Mouse (Mus musculus): ENCODE results near the gene Gid4. TPM values are rescaled to one million over a fixed set of nuclear protein-coding genes. Genes with fewer than 3 reads are reported as not detected.

Gene Gid4
- 20.0 and 33.4 TPM in 2 replicates for polyA plus RNA-seq (2014; fragmentation: Nextera tagmentation; extraction: Ambion mirVana)

GRCm38 (mm10) chr11:60416963-60417716, at the start of gene Gid4:
Gid4 (plus strand) TSS chr11:60417145.
- peak; percentile 97 for ATAC-seq (ENCODE audit: low FRiP score, low TSS enrichment)
- Histone ChIP-seq H3K27ac (ENCODE audit: low read depth, low read length) (peak within 1 kb of the TSS; percentile 85), H3K27me3 (ENCODE audit: control insufficient read depth, insufficient read depth, low read length) (no peaks in the 10 kb centered on the region), H3K36me3 (ENCODE audit: control insufficient read depth, insufficient read depth, low read length) (no peaks in the 10 kb centered on the region), H3K9me3 (ENCODE audit: control insufficient read depth, low read length) (no peaks in the 10 kb centered on the region), H3K9ac (ENCODE audit: low read depth, low read length) (peak within 1 kb of the TSS; percentile 95), H3K4me2 (replicated peaks; ENCODE audit: low read depth, low read length) (peak within 1 kb of the TSS; percentile 95), H3K4me1 (ENCODE audit: control insufficient read depth, insufficient read depth, low read length) (peaks cover 19% of the 10 kb centered on the region), H3K4me3 (ENCODE audit: low read length) (peak within 1 kb of the TSS; percentile 95)
- WGBS, result under 1% methylated on average over 73 of the region's 81 CpGs

DNA sequence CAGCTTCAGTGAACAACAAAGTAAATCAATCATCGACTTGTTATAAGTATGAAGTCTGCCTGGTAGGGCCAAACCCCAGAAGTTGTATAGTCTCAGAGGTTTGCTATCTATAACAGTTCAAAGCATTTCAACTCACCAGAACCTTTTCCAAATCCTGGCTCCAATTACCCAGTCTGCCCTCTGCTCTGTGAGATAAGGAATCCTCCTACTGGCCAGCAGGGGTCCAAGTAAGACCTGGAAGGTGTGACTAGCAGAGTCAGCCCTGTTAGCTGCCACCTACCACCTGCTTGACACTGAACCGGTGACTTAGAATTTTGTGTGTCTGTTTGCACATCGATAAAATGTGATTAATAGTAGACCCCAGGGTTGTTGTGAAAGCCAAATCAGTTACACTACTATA, 49.7 kb upstream of the Gid4 start:
- no peak overlapping the region for H3K4me3 ChIP-seq (ENCODE audit: low read length)
- H3K27ac ChIP-seq (ENCODE audit: low read depth, low read length), result no peak overlapping the region
- H3K27me3 ChIP-seq (ENCODE audit: control insufficient read depth, insufficient read depth, low read length), result no peaks in the 10 kb centered on the region
- no peak overlapping the region for H3K9ac ChIP-seq (ENCODE audit: low read depth, low read length)
- no peak for ATAC-seq (ENCODE audit: low FRiP score, low TSS enrichment)
- peaks cover 12% of the 10 kb centered on the region for H3K4me1 ChIP-seq (ENCODE audit: control insufficient read depth, insufficient read depth, low read length)
- no peak overlapping the region for H3K4me2 ChIP-seq (replicated peaks; ENCODE audit: low read depth, low read length)
- no peaks in the 10 kb centered on the region for H3K36me3 ChIP-seq (ENCODE audit: control insufficient read depth, insufficient read depth, low read length)
- 82% methylated on average over 3 of the region's 3 CpGs for WGBS
- no peaks in the 10 kb centered on the region for H3K9me3 ChIP-seq (ENCODE audit: control insufficient read depth, low read length)

GRCm38 (mm10) chr11:60368909-60369308, 48.0 kb upstream of the Gid4 start:
- Histone ChIP-seq H3K9ac (ENCODE audit: low read depth, low read length) (no peak overlapping the region; the same call in 1 of the 2 replicates), H3K4me1 (ENCODE audit: control insufficient read depth, insufficient read depth, low read length) (peaks cover 9% of the 10 kb centered on the region), H3K4me3 (ENCODE audit: low read length) (no peak overlapping the region), H3K4me2 (replicated peaks; ENCODE audit: low read depth, low read length) (no peak overlapping the region), H3K36me3 (ENCODE audit: control insufficient read depth, insufficient read depth, low read length) (no peaks in the 10 kb centered on the region), H3K9me3 (ENCODE audit: control insufficient read depth, low read length) (no peaks in the 10 kb centered on the region), H3K27me3 (ENCODE audit: control insufficient read depth, insufficient read depth, low read length) (no peaks in the 10 kb centered on the region), H3K27ac (ENCODE audit: low read depth, low read length) (no peak overlapping the region)
- WGBS, result 80% methylated on average over 4 of the region's 4 CpGs
- ATAC-seq (ENCODE audit: low FRiP score, low TSS enrichment), result no peak

DNA sequence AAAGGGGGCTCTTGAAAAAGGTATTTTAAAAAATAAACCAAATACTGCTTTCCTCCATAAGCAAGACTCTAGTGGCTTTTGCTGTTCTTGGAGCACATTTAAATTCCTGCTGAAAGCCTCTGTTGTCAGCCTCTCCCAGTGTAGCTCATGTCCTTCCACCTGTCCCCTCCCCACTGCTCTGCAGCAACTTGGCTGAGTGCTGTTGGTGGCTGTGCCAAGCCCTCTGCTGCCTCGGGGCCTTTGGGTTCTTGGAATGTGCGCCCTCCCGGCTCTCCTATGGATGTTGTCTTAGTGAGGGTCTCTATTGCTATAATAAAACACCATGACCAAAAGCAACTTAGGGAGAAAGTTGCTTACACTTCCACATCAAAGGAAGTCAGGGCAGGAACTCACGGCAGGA, 47.5 kb upstream of the Gid4 start:
- peaks cover 9% of the 10 kb centered on the region for H3K4me1 ChIP-seq (ENCODE audit: control insufficient read depth, insufficient read depth, low read length)
- no peaks in the 10 kb centered on the region for H3K27me3 ChIP-seq (ENCODE audit: control insufficient read depth, insufficient read depth, low read length)
- no peak overlapping the region for H3K27ac ChIP-seq (ENCODE audit: low read depth, low read length)
- no peak overlapping the region for H3K4me3 ChIP-seq (ENCODE audit: low read length)
- H3K36me3 ChIP-seq (ENCODE audit: control insufficient read depth, insufficient read depth, low read length), result no peaks in the 10 kb centered on the region
- no peak for ATAC-seq (ENCODE audit: low FRiP score, low TSS enrichment)
- whole genome bisulfite sequencing, result 27% methylated on average over 4 of the region's 4 CpGs
- no peak overlapping the region for H3K9ac ChIP-seq (ENCODE audit: low read depth, low read length)
- no peak overlapping the region for H3K4me2 ChIP-seq (replicated peaks; ENCODE audit: low read depth, low read length)
- no peaks in the 10 kb centered on the region for H3K9me3 ChIP-seq (ENCODE audit: control insufficient read depth, low read length)

DNA sequence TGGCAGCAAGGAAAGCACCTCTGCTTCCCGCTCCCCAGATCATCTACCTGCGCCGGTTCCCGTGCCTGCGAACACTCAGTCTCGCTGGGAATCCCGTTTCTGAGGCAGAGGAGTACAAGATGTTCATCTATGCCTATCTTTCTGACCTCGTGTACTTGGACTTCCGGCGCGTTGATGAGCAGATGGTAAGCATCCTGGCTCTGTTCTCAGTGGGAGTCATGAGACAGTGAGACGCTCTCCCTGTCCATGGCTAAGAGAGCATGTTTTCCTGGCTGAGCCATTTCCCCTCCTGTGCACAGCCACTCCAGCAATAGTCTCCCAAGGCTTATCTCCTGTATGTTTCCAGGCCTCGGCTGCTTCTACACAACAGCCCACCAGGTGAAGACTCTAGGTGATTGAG, 46.5 kb upstream of the Gid4 start:
- WGBS, result 88% methylated on average over 13 of the region's 13 CpGs

GRCm38 (mm10) chr11:60374481-60374880, 42.5 kb upstream of the Gid4 start:
- no peak overlapping the region for H3K4me3 ChIP-seq (ENCODE audit: low read length)
- H3K4me1 ChIP-seq (ENCODE audit: control insufficient read depth, insufficient read depth, low read length), result no peaks in the 10 kb centered on the region
- no peaks in the 10 kb centered on the region for H3K27me3 ChIP-seq (ENCODE audit: control insufficient read depth, insufficient read depth, low read length)
- WGBS, result 82% methylated on average over 6 of the region's 6 CpGs
- H3K36me3 ChIP-seq (ENCODE audit: control insufficient read depth, insufficient read depth, low read length), result no peaks in the 10 kb centered on the region
- H3K9ac ChIP-seq (ENCODE audit: low read depth, low read length), result no peak overlapping the region
- H3K4me2 ChIP-seq (replicated peaks; ENCODE audit: low read depth, low read length), result no peak overlapping the region
- no peak overlapping the region for H3K27ac ChIP-seq (ENCODE audit: low read depth, low read length)
- no peak for ATAC-seq (ENCODE audit: low FRiP score, low TSS enrichment)
- H3K9me3 ChIP-seq (ENCODE audit: control insufficient read depth, low read length), result no peaks in the 10 kb centered on the region

More for the DNA sequence above, 46.5 kb upstream of the Gid4 start:
- H3K27ac ChIP-seq (ENCODE audit: low read depth, low read length), result no peak overlapping the region
- H3K36me3 ChIP-seq (ENCODE audit: control insufficient read depth, insufficient read depth, low read length), result no peaks in the 10 kb centered on the region
- H3K4me1 ChIP-seq (ENCODE audit: control insufficient read depth, insufficient read depth, low read length), result peaks cover 9% of the 10 kb centered on the region
- H3K4me3 ChIP-seq (ENCODE audit: low read length), result no peak overlapping the region
- H3K4me2 ChIP-seq (replicated peaks; ENCODE audit: low read depth, low read length), result no peak overlapping the region
- no peaks in the 10 kb centered on the region for H3K27me3 ChIP-seq (ENCODE audit: control insufficient read depth, insufficient read depth, low read length)
- no peaks in the 10 kb centered on the region for H3K9me3 ChIP-seq (ENCODE audit: control insufficient read depth, low read length)
- no peak overlapping the region for H3K9ac ChIP-seq (ENCODE audit: low read depth, low read length)
- ATAC-seq (ENCODE audit: low FRiP score, low TSS enrichment), result no peak

GRCm38 (mm10) chr11:60383518-60383917, 33.4 kb upstream of the Gid4 start:
- no peak overlapping the region for H3K9ac ChIP-seq (ENCODE audit: low read depth, low read length)
- no peak overlapping the region for H3K4me3 ChIP-seq (ENCODE audit: low read length)
- no peaks in the 10 kb centered on the region for H3K27me3 ChIP-seq (ENCODE audit: control insufficient read depth, insufficient read depth, low read length)
- H3K27ac ChIP-seq (ENCODE audit: low read depth, low read length), result no peak overlapping the region
- ATAC-seq (ENCODE audit: low FRiP score, low TSS enrichment), result no peak
- no peaks in the 10 kb centered on the region for H3K9me3 ChIP-seq (ENCODE audit: control insufficient read depth, low read length)
- no peak overlapping the region for H3K4me2 ChIP-seq (replicated peaks; ENCODE audit: low read depth, low read length)
- H3K36me3 ChIP-seq (ENCODE audit: control insufficient read depth, insufficient read depth, low read length), result no peaks in the 10 kb centered on the region
- peaks cover 4% of the 10 kb centered on the region; the same call in 1 of the 2 replicates for H3K4me1 ChIP-seq (ENCODE audit: control insufficient read depth, insufficient read depth, low read length)
- WGBS, result 94% methylated on average over 6 of the region's 6 CpGs

- H3K4me3 ChIP-seq (ENCODE audit: low read length), result no peak overlapping the region
- no peak overlapping the region for H3K27ac ChIP-seq (ENCODE audit: low read depth, low read length)
- peaks cover 4% of the 10 kb centered on the region; the same call in 1 of the 2 replicates for H3K4me1 ChIP-seq (ENCODE audit: control insufficient read depth, insufficient read depth, low read length)
- ATAC-seq (ENCODE audit: low FRiP score, low TSS enrichment), result no peak
- no peak overlapping the region for H3K9ac ChIP-seq (ENCODE audit: low read depth, low read length)
- H3K27me3 ChIP-seq (ENCODE audit: control insufficient read depth, insufficient read depth, low read length), result no peaks in the 10 kb centered on the region
- peak overlapping the region; percentile 26; the same call in 1 of the 2 replicates for H3K4me2 ChIP-seq (replicated peaks; ENCODE audit: low read depth, low read length)
- H3K9me3 ChIP-seq (ENCODE audit: control insufficient read depth, low read length), result no peaks in the 10 kb centered on the region
- 9% methylated on average over 16 of the region's 16 CpGs for WGBS
- H3K36me3 ChIP-seq (ENCODE audit: control insufficient read depth, insufficient read depth, low read length), result no peaks in the 10 kb centered on the region
These were observed 32.1 kb upstream of the Gid4 start for GRCm38 (mm10) chr11:60384762-60385421.

DNA sequence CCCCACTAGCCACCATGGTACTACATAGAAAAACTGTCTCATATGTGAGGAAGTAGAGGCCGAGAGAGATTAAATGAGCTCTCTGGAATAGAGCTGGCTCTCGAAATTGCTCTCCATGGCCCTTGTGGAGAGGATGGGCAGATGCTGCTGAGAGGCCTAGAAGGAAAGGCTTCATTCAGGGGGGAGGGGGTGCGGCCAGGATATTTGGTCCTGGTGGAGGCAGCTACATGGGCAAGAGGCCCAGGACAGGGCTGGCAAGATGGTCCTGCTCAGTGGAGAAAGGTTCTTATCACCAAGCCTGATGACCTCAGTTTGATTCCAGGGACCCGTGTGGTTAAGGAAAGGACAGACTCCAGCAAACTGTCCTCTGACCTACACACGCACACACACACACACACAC, 31.0 kb upstream of the Gid4 start:
- no peak overlapping the region for H3K4me2 ChIP-seq (replicated peaks; ENCODE audit: low read depth, low read length)
- H3K4me3 ChIP-seq (ENCODE audit: low read length), result no peak overlapping the region
- H3K36me3 ChIP-seq (ENCODE audit: control insufficient read depth, insufficient read depth, low read length), result no peaks in the 10 kb centered on the region
- H3K27me3 ChIP-seq (ENCODE audit: control insufficient read depth, insufficient read depth, low read length), result no peaks in the 10 kb centered on the region
- H3K27ac ChIP-seq (ENCODE audit: low read depth, low read length), result no peak overlapping the region
- no peak for ATAC-seq (ENCODE audit: low FRiP score, low TSS enrichment)
- 86% methylated on average over 5 of the region's 5 CpGs for WGBS
- no peak overlapping the region for H3K9ac ChIP-seq (ENCODE audit: low read depth, low read length)
- no peaks in the 10 kb centered on the region for H3K9me3 ChIP-seq (ENCODE audit: control insufficient read depth, low read length)
- peaks cover 4% of the 10 kb centered on the region; the same call in 1 of the 2 replicates for H3K4me1 ChIP-seq (ENCODE audit: control insufficient read depth, insufficient read depth, low read length)
